Mouse (Mus musculus) adrenal gland, adult (tissue): ENCODE data around the gene Cck.

Experiments used
- DNase-seq, 2 experiments: peaks; one replicate each; pipeline ENCODE4 v3.0.0; 2022 to 2023; ENCODE audit warnings: low spot score in 1 of 2; ENCODE audit not compliant: inconsistent age in 2 of 2

The Cck gene

GRCm38 (mm10) chr9:121495529-121495928, at the start of gene Cck:
Gene Cck, minus strand, starts transcription at chr9:121495694.
- peak in 1 of 2 experiments; percentile 5 for DNase-seq

DNA sequence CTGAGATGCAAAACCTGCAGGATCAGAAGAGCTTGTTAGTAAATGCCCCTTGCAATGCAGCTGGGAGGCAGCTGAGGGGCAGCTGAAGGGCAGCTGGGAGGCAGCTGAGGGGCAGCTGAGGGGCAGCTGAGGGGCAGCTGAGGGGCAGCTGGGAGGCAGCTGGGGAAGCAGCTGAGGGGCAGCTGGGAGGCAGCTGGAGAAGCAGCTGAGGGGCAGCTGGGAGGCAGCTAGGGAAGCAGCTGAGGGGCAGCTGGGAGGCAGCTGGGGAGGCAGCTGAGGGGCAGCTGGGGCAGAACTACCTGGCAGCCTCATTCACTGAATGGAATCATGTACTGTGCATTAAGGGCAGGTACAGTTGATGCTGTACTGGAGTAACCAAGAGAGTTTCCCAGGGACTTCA, 46.0 kb upstream of the Cck start:
- DNase-seq: no peak

- no peak for DNase-seq
Measured at GRCm38 (mm10) chr9:121532626-121533025, 37.1 kb upstream of the Cck start.

DNA sequence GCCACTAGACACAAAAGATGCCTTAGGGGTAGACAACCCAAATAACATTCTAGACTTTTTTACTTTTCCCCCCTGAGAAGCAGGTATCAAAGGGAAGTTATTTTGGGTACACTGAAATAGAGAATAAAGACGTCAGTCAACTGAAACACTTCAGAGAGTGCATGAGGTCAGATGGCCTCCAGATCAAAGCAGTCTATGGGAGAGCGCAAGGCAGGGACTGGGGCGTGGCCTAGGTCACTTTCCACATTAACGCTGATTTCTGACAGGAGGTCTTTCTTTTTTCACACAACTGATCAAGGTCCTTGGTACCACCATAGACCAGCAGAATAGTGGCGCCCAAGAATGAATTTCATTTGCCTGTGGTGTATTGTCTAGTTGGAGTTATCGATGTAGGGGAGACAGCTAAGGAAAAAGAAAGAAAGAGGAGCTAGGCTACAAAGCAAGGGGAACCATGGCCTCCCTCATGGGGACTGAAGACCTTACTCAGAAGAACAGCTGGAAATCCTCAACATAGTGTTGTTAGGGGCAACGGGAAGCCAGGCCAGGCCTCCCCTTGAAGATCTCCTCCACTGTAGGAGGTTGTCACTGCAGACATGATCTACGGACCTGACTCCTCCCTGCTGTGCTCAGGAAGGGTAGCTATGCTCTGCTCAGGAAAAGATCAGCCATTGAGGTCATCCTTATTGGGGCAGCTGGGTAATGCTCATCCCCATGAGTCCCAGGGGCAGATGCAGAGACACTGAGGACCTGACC, 33.3 kb upstream of the Cck start:
- DNase-seq: peak; percentile 7 to 31

GRCm38 (mm10) chr9:121526171-121526570, 30.7 kb upstream of the Cck start:
- DNase-seq: no peak

GRCm38 (mm10) chr9:121520047-121520446, 24.6 kb upstream of the Cck start:
- DNase-seq: no peak

GRCm38 (mm10) chr9:121514462-121514861, 19.0 kb upstream of the Cck start:
- no peak for DNase-seq

GRCm38 (mm10) chr9:121511911-121512310, 16.4 kb upstream of the Cck start:
- no peak for DNase-seq

- DNase-seq: no peak
Measured at GRCm38 (mm10) chr9:121506478-121507180, 11.1 kb upstream of the Cck start.

DNA sequence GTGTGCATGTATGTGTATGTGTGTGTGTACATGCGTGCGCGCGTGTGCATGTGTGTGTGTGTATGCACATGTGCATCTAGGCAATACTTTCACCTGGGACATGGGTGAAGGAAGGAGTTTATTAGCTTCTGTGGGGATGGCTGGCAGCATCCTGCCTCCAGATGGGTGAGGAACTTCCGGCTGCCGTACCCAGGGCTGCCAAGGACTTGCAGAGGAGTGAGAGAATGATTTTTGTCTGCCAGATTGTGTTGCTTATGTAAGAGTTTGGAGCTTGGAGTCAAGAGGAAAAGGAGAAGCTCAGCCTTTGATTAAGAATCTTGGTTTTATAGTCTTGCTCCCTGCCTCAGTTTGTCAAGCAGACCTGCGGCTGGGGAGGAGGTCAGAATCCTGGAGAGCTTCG, 9.9 kb upstream of the Cck start:
- no peak for DNase-seq

DNA sequence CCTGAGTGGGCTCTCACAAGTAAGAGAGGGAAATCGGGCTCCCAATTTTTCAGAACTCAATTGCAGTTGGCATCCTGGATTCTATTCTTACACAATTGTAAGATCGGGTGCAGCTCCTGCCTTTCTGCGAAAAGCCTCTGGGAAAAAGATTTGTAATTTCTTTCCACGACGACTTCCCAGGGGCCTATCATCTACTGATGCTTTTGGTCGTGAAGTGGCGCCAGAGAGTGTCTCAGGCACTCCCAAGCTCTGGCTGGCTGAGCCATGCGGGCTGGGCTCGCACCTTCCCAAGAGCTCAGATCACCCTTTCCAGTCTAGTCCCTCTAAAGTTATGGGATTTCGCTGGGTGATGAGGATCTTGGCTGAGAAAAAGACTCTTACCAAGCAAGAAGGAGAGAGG, 608 bp upstream of the Cck start:
- no peak for DNase-seq

DNA sequence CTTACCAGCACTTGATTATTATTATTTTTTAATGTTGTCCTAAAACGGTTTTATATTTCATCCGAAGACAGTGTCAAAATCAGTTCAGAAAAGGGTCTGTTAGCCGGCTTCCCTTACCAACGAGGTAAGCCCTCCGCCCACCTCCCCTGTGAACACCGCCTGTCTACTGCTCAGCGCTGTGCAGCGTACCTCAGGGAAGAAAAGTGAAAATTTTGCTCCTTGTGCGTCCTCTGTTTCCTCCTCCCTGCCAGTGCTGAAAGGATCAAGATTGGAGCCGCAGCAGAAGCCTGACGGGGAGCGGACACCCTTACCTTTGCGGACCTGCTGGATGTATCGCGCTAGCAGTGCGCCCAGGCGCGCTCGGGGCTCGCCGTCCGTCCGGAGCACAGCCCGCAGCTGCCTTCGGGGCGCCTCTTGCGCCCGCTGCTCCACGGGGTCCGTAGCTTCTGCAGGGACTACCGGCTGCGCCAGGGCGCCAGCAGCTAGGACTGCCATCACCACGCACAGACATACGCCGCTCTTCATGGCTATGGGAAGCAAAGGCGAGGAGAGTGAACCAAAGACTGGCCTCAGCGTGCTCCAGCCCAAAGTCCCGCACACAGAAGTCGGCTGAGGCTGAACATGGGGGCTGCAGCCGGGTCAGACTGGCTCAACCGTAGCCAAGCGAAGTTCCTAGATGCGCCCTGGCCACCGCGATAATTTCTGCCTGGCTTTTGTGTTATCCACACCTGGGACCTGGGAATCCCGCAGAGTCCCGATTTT, 1.3 kb downstream of the Cck start:
- no peak for DNase-seq

DNA sequence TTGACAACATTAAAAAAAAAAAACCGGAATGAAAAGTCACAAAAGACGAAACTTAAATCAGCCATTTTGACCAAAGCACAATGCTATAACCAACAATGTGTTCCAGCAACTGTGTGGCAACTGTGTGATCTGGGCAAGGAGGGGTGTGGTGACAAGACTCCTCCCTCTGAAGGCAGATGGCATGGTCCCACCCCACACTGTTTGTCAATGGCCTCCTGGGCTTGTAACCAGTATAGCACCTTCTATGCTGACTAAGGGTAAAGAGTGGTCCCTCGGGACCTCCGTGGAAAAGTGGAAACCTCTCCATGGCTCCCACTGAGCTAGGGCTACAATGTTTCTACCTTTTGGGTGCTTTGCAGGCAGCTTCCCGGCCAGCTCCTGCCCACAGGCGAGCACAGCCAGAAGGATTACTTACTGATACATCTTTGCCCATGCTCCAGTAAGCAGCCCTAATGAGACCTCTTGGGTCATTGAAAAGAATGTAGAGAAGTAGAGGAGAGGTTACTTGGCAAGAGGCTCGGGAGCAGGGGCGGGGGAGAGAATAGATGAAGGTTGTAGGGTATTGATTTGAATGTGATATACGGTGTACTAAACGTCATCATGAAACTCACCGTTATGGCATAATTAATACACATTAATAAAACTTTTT, 3.8 kb downstream of the Cck start:
- DNase-seq: no peak

DNA sequence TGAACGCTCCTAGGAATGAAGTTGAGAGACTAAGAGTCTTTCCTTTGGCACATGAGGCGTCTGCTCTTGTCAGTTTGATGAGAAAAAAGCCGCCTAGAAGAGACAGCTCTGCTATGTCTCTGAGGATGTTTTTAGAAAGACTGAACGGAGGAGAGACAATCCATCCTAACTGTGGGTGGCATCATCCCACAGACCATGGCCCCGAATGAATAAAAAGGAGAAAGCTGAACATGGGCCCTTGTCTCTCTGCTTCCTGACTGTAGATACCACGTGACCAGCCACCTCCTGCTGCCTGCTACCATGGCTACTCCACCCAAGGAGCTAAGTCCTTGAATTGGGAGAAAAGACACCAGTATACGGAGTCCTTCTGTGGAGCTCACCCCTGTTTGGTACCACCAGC, 8.3 kb downstream of the Cck start:
- no peak for DNase-seq

- DNase-seq: peak; percentile 54 to 86
Measured at GRCm38 (mm10) chr9:121479453-121479852, 16.0 kb downstream of the Cck start.

DNA sequence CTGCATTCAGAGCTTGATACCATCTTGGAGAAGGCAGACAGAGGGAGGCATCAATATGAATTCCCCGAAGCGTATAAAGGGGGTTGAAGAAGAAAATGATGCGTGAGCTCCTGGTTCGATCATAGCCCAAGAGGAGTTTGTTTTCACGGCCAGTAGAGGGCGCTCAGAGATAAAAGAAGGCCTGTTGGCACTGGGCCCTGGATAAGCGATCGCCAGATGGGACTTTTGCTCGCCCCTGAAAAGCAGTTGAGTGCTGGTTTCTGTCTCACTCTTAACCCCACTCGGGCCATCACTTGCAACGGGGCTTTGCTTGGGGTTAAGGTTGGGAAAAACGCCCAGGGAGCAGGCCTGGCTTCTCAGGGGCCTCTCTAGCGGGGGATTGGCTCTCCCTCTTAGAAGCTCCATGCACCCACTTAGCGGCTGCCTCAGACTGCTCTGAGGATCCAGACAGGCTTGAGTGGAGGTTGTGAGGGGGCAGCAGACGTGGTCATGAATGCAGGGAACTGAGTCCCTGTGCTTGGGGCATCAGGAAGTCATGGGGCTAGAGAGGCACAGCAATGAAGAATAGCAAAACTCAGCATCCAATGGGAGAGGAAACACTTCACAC, 18.1 kb downstream of the Cck start:
- peak; percentile 40 to 84 for DNase-seq

- DNase-seq: peak in 1 of 2 experiments; percentile 69
Measured at GRCm38 (mm10) chr9:121475488-121476452, 19.7 kb downstream of the Cck start.

DNA sequence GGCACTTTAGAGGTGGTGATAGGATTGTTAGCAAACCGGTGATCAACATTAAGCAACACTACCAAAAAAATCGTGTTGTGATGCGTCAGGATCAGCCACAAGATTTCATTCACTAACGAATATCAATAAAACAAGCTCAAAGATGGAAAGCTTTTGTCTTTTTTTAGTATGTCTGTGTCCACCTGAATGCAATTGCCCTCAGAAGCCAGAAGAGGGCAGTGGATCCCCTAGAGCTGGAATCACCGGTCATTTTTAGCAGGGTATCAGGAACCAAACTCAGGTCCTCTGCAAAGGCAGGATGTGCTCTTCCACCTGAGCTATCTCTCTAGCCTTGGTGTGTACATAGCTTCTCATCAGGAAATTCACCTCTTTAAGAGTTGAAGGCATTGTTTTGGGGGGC, 20.7 kb downstream of the Cck start:
- no peak for DNase-seq

GRCm38 (mm10) chr9:121469711-121470110, 25.8 kb downstream of the Cck start:
- DNase-seq: no peak

DNA sequence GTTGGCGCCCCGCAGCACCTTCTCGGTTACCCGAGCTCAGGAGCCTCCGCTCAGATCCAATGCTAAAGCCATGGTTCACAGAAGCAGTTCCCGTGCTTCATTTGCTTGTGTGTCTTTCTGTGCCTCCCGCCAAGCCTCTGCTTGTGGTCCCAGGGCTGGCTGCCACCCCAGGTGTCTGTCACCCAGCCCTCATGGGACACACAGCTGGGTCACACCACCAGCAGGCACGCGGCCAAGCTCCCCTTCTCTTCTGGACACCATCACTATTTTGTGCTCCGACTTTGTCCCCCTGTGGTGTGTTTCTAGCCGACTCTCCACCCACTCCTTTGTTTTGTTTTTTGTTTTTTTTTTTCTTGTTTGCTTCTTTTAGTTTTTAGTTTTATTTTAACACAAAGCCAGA, 28.0 kb downstream of the Cck start:
- peak in 1 of 2 experiments; percentile 17 for DNase-seq
